Mouse (Mus musculus): ENCODE measurements at regions not wholly inside any gene's neighbourhood (a gene's known extent, or its start where the extent isn't known, plus 50 kb on each side); places are given as distances from the start of the nearest gene placed in this dataset. TPM values are rescaled to one million over a fixed set of nuclear protein-coding genes. Genes with fewer than 3 reads are reported as not detected.

- Histone ChIP-seq H3K27ac (no peak overlapping the region), H3K4me1 (0 out of 2 replicates have a peak, but pooled peaks cover 2% of the 10 kb centered on the region), H3K27me3 (no peaks in the 10 kb centered on the region), H3K9ac (no peak overlapping the region), H3K9me3 (replicated peaks) (no peaks in the 10 kb centered on the region), H3K4me2 (no peak overlapping the region), H3K36me3 (ENCODE audit: poor library complexity, severe bottlenecking) (no peaks in the 10 kb centered on the region), H3K4me3 (no peak overlapping the region)
- WGBS, result 92% methylated on average over 2 of the region's 2 CpGs
- ATAC-seq, result no peak
Measured at GRCm38 (mm10) chr12:77014908-77015307, 52.9 kb upstream of the Max start.

Small RNAs in the stretch of these regions (microRNA-seq; reads per million reads assigned to microRNA genes)
- not detected for gene Gm22696

Data from forebrain, embryonic 13.5 days (tissue).